Mouse (Mus musculus) heart, postnatal 4 days (tissue): ENCODE results near the gene Clcn5. TPM values are rescaled to one million over a fixed set of nuclear protein-coding genes. Genes with fewer than 3 reads are reported as not detected.

ENCODE experiments used
- DNase-seq: peaks from one replicate; pipeline ENCODE4 v3.0.0; 2021
- microRNA-seq, 2 experiments: library from miRNA; unstranded; fragments of <30 nt; microRNA quantifications; one replicate each; pipeline ENCODE4 v1.2.0; 2021 to 2022
- total RNA-seq, 2 experiments: library from RNA; stranded (reverse); gene quantifications; 2 replicates each; pipeline ENCODE4 v1.2.3; 2021

Gene Clcn5
- total RNA-seq, 2 experiments from 2014 or later: 26.3 to 27.3 TPM

GRCm38 (mm10) chrX:7190816-7191215 is 128.3 kb downstream of the Clcn5 start:
- DNase-seq: no peak

- DNase-seq: peak; percentile 31
Observed at GRCm38 (mm10) chrX:7188311-7188807, 130.8 kb downstream of the Clcn5 start.

DNA sequence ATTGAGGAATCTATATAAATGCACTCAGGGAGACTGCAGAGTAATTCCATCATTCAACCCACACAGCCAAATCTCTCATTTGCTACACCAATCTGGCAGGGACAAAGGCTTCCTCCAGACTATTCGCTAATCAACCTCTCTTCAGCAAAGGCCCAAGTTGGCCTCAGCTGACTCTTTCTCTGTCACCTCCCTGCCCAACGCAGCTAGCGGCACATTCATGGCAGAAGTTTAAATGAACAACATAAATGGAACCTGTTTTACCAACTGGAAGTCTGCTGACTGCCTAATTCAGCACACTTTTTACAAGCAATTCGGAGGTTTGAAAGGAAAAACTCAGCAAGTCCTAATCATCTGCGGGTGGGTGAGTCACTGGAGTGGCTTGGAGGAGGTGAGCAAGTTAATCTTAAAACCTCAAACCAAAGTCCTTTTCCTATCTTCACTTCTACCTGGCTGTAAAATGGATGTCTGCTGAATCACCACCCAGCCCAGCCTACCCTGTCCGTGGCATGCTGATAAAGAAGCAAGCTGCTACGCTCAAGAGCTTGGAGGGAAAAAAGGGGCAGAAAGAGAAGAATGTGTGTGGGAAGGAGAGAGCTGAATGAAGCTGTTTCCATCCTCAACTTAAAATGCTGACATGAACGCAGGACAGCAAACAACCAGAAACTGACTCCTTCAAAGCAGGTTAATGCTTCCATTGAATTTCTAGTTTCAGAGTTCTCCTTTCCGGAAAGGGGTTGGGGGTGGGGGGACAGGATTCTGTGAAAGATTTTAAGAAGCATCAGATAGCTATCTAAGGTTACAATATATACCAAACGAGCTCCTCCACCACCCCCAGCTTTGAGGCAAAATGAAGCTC is 131.5 kb downstream of the Clcn5 start:
- DNase-seq: no peak

DNA sequence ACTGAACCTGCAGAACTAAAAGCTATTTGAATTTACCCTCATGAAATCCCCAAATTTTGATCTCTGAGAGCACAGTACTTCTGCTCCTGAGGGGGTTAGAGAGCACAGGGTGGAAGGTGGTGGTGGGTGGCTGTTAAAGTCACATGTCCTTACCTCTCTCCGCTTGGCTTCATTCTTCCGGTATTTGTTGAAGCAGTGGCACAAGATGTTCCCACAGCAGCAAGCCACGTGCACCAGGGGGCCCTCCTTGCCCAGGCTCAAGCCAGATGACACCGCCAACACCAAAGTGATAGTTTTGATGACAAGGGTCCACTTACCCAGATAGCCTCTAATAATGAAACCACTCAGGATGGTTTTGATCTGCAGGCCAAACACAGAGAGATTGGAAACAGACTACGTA is 149.0 kb downstream of the Clcn5 start:
- DNase-seq: no peak

DNA sequence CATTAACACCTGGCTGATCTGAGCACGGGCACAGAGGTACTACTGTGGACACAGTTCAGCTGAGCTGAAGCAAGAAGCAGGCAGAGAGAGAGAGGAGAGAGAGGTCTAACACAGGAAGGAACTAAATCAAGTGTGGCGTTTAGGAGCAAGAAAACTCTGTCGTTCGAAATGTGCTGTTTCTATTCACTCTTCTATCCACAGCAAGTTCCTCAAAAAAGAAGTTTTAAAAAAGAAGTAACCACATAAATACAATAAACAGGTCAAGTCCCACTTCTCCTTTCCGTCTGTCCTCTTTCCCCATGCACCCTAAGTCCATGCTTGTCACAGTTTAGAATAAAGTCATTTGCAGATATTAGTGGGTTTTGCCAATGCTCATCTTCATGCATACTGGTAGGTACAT is 150.4 kb downstream of the Clcn5 start:
- DNase-seq: no peak

DNA sequence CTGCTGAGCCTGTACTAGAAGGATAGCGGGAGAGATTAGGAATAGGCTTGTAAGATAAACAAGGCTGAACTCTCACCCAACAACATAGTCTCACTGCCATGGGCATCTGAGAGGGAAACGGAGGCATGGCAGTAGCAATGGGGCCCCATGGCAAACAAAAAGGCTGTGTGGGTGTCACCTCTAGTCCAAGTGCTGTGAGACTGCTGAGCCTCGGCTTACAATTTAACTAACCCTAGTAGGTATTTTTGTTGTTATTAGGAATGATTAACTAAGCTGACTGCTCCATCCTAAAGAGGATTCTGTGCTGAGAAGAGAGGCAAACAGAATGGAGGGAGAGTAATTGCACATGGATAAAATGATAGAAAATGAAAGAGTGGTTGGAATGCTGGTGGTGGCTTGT is 161.2 kb downstream of the Clcn5 start:
- DNase-seq: no peak

DNA sequence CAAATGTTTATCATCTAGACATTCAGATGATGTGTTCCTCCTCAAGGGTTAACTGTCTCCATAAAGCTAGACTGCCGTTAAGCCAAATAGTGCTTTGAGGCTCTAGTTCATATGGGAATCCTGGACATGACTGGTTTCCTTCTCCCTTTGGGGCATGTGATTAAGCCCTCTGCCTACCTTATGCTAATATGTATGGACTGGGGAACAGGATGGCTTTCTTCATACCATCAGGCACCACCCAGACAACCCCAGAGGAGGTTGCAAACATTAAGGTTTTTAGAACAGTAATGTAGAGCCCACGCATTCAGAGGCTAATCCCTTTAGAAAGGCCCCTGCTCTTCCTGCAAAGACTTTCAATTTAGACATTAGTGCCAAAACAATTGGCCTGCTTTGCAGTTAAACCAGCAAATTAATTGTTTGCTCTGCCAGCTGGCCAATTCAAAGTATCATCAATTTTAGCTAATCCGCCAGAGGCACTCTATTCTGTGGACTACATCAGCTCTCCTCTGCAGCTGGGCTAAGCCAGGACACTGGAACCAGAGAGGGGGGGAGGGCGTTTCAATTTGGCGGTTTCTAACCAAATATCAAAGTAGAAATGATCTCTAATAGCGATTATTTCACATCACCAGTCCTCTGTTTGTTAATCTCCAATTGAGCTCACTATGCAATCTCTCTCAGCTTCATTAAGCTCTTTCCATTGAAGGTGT is 163.0 kb downstream of the Clcn5 start:
- DNase-seq: no peak

GRCm38 (mm10) chrX:7150129-7150528 is 169.0 kb downstream of the Clcn5 start:
- DNase-seq: no peak

DNA sequence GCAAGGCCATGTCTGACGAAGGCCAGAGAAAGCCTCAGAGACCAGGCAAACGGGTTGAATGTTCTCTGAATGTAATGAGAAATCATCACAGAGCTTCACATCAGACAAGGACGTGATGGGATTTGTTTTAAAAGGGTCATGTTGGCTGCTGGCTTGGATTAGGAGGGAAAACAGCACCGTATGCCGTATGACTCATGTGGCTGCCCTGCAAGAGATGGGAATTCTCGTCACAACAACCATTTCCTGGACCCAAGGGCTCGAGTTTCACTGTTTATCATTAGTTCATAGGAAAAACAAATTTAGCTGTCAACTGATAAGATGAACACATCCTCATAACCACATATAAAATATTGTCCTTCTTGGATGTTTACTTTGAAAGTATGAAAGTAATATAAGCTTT is 173.0 kb downstream of the Clcn5 start:
- DNase-seq: no peak

- no peak for DNase-seq
Observed at GRCm38 (mm10) chrX:7121618-7122280, 197.4 kb downstream of the Clcn5 start.

GRCm38 (mm10) chrX:7114885-7115284 is 204.3 kb downstream of the Clcn5 start:
- DNase-seq: no peak

Small RNA genes lying within 50 kb of the gene (microRNA-seq; reads per million reads assigned to microRNA genes)
- gene Mir188 (554 to 962 reads per million in 2 experiments), gene Mir362 (71.0 to 189 reads per million in 2 experiments), gene Mir500 (352 to 469 reads per million in 2 experiments), gene Mir501 (1,262 to 1,805 reads per million in 2 experiments), gene Mir532 (2,704 to 3,238 reads per million in 2 experiments)

Other genes with a start within 250 kb of the Clcn5 start
- 1 to 10 TPM; 1.5 TPM for gene Usp27x, start 56.5 kb upstream of the Clcn5 start, total RNA-seq